Mouse (Mus musculus): ENCODE measurements around the gene Serhl. TPM values are rescaled to one million over a fixed set of nuclear protein-coding genes. Genes with fewer than 3 reads are reported as not detected.
"Not testable (repeated sequence)": the region's sequence is repeated elsewhere in the genome, so short reads cannot be mapped to it uniquely, and the experiment has no call there.

Gene Serhl
- total and polyA plus RNA-seq, 3 experiments = 36.8 to 82.7 (median 41.0) TPM

DNA sequence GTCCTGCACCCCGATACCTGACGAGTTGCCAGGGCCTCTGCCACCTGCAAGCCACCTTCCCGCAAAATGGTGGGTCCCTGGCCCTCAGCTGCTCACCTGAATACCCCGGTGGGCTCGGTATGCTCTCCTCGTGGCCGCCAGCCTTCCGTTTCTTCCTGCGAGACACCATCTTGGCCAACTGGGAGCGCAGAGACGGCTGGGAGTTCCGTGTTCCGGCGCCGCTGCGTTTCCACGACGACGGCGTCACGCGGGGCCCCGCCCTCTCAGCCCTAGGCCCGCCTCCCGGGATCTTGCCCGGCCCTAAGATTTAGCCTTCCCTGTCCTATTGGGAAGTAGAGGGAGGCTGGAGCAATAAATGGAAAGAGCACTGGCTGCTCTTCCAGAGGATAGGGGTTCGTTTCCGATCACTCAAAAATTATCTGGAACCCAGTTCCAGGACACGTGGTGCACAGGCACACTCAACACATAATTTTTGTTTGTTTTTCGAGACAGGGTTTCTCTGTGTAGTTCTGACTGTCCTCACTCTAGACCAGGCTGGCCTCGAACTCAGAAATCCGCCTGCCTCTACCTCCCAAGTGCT lies 33.4 kb downstream of the Serhl start, which contains the start of gene Rrp7a:
TSS of gene Rrp7a (minus strand) at position 236 of the 580 bp plus-strand sequence.
- WGBS = 6% methylated on average over 32 of the region's 32 CpGs
- Histone ChIP-seq H3K9ac (ENCODE audit: low read depth, low read length) (peak within 1 kb of the TSS; percentile 84), H3K79me2 (replicated peaks; ENCODE audit: control insufficient read depth, insufficient read depth, low read length) (no peaks in the 10 kb centered on the region), H3K27ac (peak within 1 kb of the TSS; percentile 74), H3K27me3 (ENCODE audit: control insufficient read depth, insufficient read depth, low read length) (no peaks in the 10 kb centered on the region), H3K4me3 (peak within 1 kb of the TSS; percentile 95), H3K4me1 (ENCODE audit: control insufficient read depth, insufficient read depth, low read length) (no peaks in the 10 kb centered on the region), H3K36me3 (ENCODE audit: control insufficient read depth, insufficient read depth, low read length) (no peaks in the 10 kb centered on the region)
- intact Hi-C loops (cut with DNase I) = loop anchor here (1.0 kb wide), 1 partner anchor 27 kb away; the partner anchor contains the start of gene Poldip3
- TF ChIP-seq POLR2A (IDR thresholded peaks at IDR 0.05; ENCODE audit: insufficient read depth, low read depth, low read length) = peak; percentile 79
- no peak for TF ChIP-seq CTCF (IDR thresholded peaks at IDR 0.05)
- TF ChIP-seq EP300 (IDR thresholded peaks at IDR 0.05; ENCODE audit: insufficient read depth, low read depth, low read length) = 0 out of 2 replicates have a peak, but pooled peaks have one; percentile 29
- DNase-seq = peak; percentile 94 to 98

DNA sequence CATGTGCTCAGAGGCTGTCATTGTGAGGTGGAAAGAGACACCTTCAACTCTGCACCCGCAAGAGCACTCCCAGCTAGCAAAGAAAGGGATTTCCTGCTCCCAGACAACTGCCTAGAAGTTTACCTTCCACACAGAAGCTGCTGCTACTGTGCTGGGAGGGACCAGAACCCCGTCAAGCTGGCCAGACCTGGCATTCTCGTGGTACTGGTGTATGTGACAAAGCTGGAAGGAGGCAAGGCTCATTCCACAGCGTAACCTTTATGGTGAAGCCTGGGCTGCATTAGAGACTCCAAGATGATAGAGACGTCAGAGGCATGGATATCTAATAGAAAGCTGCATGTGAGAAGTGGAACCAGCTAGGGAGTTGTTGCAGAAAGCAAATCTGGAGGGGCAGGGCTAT lies 35.3 kb downstream of the Serhl start:
- Histone ChIP-seq H3K27me3 (ENCODE audit: control insufficient read depth, insufficient read depth, low read length) (no peaks in the 10 kb centered on the region), H3K79me2 (replicated peaks; ENCODE audit: control insufficient read depth, insufficient read depth, low read length) (no peaks in the 10 kb centered on the region), H3K27ac (no peak overlapping the region), H3K4me1 (ENCODE audit: control insufficient read depth, insufficient read depth, low read length) (no peaks in the 10 kb centered on the region), H3K36me3 (ENCODE audit: control insufficient read depth, insufficient read depth, low read length) (no peaks in the 10 kb centered on the region; the same call in 1 of the 2 replicates), H3K9ac (ENCODE audit: low read depth, low read length) (no peak overlapping the region), H3K4me3 (no peak overlapping the region)
- DNase-seq = no peak
- WGBS = 73% methylated on average over 5 of the region's 5 CpGs
- TF ChIP-seq POLR2A (IDR thresholded peaks at IDR 0.05; ENCODE audit: insufficient read depth, low read depth, low read length) (no peak), EP300 (IDR thresholded peaks at IDR 0.05; ENCODE audit: insufficient read depth, low read depth, low read length) (no peak), CTCF (IDR thresholded peaks at IDR 0.05) (no peak)
- intact Hi-C loops (cut with DNase I) = no loop called here

DNA sequence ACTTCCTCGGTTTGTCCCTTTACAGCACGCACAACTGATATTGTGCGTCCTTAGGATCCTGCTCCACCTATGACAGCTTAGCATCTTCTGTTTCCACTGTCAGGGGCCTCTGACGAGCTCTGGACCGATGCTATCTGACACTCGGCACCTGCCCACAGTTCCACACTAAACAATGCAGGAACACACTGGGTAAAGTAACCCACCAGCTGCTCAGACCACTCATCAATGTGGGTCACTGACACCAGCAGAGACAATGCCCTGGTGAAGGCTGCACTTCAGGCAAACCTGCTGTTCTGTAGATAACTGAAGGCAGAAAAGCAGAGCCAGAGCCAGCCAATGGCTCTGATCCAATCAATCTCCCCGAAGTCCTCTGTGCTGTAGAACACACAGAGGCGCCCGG lies 37.3 kb downstream of the Serhl start:
- DNase-seq = no peak
- intact Hi-C loops (cut with DNase I) = no loop called here
- Histone ChIP-seq H3K4me3 (no peak overlapping the region), H3K36me3 (ENCODE audit: control insufficient read depth, insufficient read depth, low read length) (no peaks in the 10 kb centered on the region; the same call in 1 of the 2 replicates), H3K9ac (ENCODE audit: low read depth, low read length) (no peak overlapping the region), H3K4me1 (ENCODE audit: control insufficient read depth, insufficient read depth, low read length) (no peaks in the 10 kb centered on the region), H3K27ac (no peak overlapping the region), H3K27me3 (ENCODE audit: control insufficient read depth, insufficient read depth, low read length) (no peaks in the 10 kb centered on the region), H3K79me2 (replicated peaks; ENCODE audit: control insufficient read depth, insufficient read depth, low read length) (no peaks in the 10 kb centered on the region)
- 83% methylated on average over 9 of the region's 9 CpGs for WGBS
- no peak for TF ChIP-seq CTCF (IDR thresholded peaks at IDR 0.05)
- no peak for TF ChIP-seq EP300 (IDR thresholded peaks at IDR 0.05; ENCODE audit: insufficient read depth, low read depth, low read length)
- no peak for TF ChIP-seq POLR2A (IDR thresholded peaks at IDR 0.05; ENCODE audit: insufficient read depth, low read depth, low read length)

DNA sequence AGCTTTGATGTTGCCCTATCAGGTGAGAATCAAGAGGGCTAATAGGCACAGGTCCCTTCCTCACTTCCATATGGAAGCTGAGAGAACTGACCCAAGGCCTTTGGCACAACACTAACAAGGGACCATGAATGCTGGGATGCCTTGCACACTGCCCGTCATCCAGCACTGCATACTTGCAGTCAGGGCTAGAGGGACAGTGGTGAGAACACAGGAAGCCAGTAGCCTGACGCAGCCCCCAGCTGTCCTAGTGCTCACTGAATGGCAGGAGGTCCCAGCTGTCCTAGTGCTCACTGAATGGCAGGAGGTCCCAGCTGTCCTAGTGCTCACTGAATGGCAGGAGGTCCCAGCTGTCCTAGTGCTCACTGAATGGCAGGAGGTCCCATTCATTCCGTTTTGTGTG lies 37.7 kb downstream of the Serhl start:
- intact Hi-C loops (cut with DNase I); H3K4me1 ChIP-seq (ENCODE audit: control insufficient read depth, insufficient read depth, low read length); H3K4me3 ChIP-seq; H3K27ac ChIP-seq; H3K9ac ChIP-seq (ENCODE audit: low read depth, low read length); H3K79me2 ChIP-seq (replicated peaks; ENCODE audit: control insufficient read depth, insufficient read depth, low read length); H3K27me3 ChIP-seq (ENCODE audit: control insufficient read depth, insufficient read depth, low read length); H3K36me3 ChIP-seq (ENCODE audit: control insufficient read depth, insufficient read depth, low read length); DNase-seq: not testable (repeated sequence)
- WGBS = 69% methylated on average over 3 of the region's 3 CpGs

DNA sequence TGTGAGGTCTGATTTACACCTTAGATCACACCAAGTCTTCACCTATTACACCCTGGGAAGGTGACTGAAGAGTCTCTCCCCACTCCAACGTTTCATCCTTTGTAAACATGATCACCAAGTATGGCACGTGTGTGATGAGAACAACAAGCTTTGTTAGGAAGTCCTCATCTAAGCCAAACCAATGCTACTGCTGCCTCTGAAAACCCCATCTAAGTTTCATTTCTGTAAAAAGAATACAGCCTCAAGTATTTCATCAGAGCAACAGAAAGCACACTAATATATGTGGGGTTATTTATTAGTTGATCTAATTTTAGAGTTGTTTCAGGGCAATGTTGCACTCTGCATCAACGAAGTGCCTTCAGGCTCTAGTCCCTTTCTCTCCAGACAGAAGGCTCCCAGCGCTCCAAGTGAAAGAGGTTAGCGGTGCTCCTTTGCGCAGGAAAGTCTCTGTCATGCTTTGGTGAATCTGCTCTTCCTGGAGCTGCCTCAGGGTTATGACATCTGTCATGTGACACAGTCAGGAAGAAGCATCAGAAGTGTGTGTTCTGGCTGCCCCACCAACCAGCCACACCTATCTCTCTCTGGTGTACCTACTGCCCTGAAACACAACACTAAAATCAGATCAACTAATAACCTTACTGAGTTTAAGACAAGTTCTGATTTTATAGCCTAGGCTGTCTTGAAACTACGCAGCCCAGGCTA lies 40.4 kb downstream of the Serhl start:
- no peak for TF ChIP-seq CTCF (IDR thresholded peaks at IDR 0.05)
- TF ChIP-seq POLR2A (IDR thresholded peaks at IDR 0.05; ENCODE audit: insufficient read depth, low read depth, low read length) = no peak
- no peak for TF ChIP-seq EP300 (IDR thresholded peaks at IDR 0.05; ENCODE audit: insufficient read depth, low read depth, low read length)
- Histone ChIP-seq H3K4me1 (ENCODE audit: control insufficient read depth, insufficient read depth, low read length) (no peaks in the 10 kb centered on the region), H3K27ac (no peak overlapping the region), H3K4me3 (no peak overlapping the region), H3K79me2 (replicated peaks; ENCODE audit: control insufficient read depth, insufficient read depth, low read length) (no peaks in the 10 kb centered on the region), H3K9ac (ENCODE audit: low read depth, low read length) (no peak overlapping the region), H3K36me3 (ENCODE audit: control insufficient read depth, insufficient read depth, low read length) (no peaks in the 10 kb centered on the region; the same call in 1 of the 2 replicates), H3K27me3 (ENCODE audit: control insufficient read depth, insufficient read depth, low read length) (no peaks in the 10 kb centered on the region)
- intact Hi-C loops (cut with DNase I) = no loop called here
- DNase-seq = no peak
- WGBS = 88% methylated on average over 7 of the region's 7 CpGs

DNA sequence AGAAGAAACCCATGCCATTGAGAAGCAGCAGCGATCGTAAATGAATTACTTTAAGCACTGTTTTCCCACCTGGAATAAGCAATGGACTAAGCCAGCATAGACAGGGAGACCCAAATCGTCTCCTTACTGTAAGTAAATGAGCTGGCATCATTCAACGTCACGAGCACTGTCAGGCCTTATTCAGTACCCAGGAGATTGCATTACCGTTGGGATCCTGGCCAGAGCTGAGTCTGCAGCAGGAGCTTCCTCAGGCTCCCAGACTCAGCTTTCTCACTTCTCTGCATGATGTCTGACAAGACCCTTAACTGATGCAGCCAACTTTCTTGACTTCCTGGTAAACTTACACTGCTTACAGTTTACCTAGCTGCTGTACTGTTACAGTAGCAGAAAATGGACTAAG lies 45.4 kb downstream of the Serhl start:
- TF ChIP-seq CTCF (IDR thresholded peaks at IDR 0.05) = no peak
- no peak for TF ChIP-seq EP300 (IDR thresholded peaks at IDR 0.05; ENCODE audit: insufficient read depth, low read depth, low read length)
- TF ChIP-seq POLR2A (IDR thresholded peaks at IDR 0.05; ENCODE audit: insufficient read depth, low read depth, low read length) = no peak
- no peaks in the 10 kb centered on the region for H3K36me3 ChIP-seq (ENCODE audit: control insufficient read depth, insufficient read depth, low read length)
- H3K79me2 ChIP-seq (replicated peaks; ENCODE audit: control insufficient read depth, insufficient read depth, low read length) = peaks cover 2% of the 10 kb centered on the region
- no peak overlapping the region for H3K9ac ChIP-seq (ENCODE audit: low read depth, low read length)
- H3K4me1 ChIP-seq (ENCODE audit: control insufficient read depth, insufficient read depth, low read length) = no peaks in the 10 kb centered on the region
- 79% methylated on average over 6 of the region's 6 CpGs for WGBS
- DNase-seq = no peak
- no peak overlapping the region for H3K4me3 ChIP-seq
- no peak overlapping the region for H3K27ac ChIP-seq
- no peaks in the 10 kb centered on the region for H3K27me3 ChIP-seq (ENCODE audit: control insufficient read depth, insufficient read depth, low read length)
- intact Hi-C loops (cut with DNase I) = no loop called here

All from heart, adult 2 months (tissue).